Mouse (Mus musculus) stomach, postnatal 0 days (tissue): ENCODE measurements at regions not wholly inside any gene's neighbourhood (a gene's known extent, or its start where the extent isn't known, plus 50 kb on each side); places are given as distances from the start of the nearest gene placed in this dataset.
A peak's percentile ranks its signal among the peaks of the same experiment; 100 is the strongest.

Source experiments
- ATAC-seq: fragments of 200-750 bp; cut with Nextera tagmentation; 2 replicates; pipeline ENCODE4 v1.8.0; 2017; ENCODE audit not compliant: low FRiP score, low TSS enrichment
- DNase-seq: peaks from one replicate; pipeline ENCODE4 v3.0.0-alpha.2; 2016; ENCODE audit warnings: low spot score
- H3K27ac ChIP-seq: fragments of 300-500 bp; sonication (generic); replicated peaks from 2 replicates; pipeline ENCODE4 v1.5.1; 2014; ENCODE audit warnings: mild to moderate bottlenecking, control low read depth
- H3K27me3 ChIP-seq: fragments of 300-500 bp; sonication (generic); 2 replicates; pipeline ENCODE4 v1.6.1; 2014; ENCODE audit warnings: low read length; ENCODE audit not compliant: control insufficient read depth, insufficient read depth
- H3K36me3 ChIP-seq: fragments of 300-500 bp; sonication (generic); 2 replicates; pipeline ENCODE4 v1.6.1; 2014; ENCODE audit warnings: low read length, mixed read lengths; ENCODE audit not compliant: control insufficient read depth, insufficient read depth
- H3K4me1 ChIP-seq: fragments of 300-500 bp; sonication (generic); replicated peaks from 2 replicates; pipeline ENCODE4 v1.6.1; 2014; ENCODE audit warnings: antibody characterized with exemption; ENCODE audit not compliant: control insufficient read depth, insufficient read depth
- H3K4me2 ChIP-seq: fragments of 300-500 bp; sonication (generic); replicated peaks from 2 replicates; pipeline ENCODE4 v1.6.1; 2014; ENCODE audit warnings: low read depth, mild to moderate bottlenecking, control low read depth, moderate library complexity
- H3K4me3 ChIP-seq: fragments of 300-500 bp; sonication (generic); 2 replicates; pipeline ENCODE4 v1.5.1; 2014; ENCODE audit warnings: low read depth, low read length, control low read depth
- H3K9ac ChIP-seq: fragments of 300-500 bp; sonication (generic); 2 replicates; pipeline ENCODE4 v1.6.1; 2014; ENCODE audit warnings: mild to moderate bottlenecking, low read length, control low read depth, mixed read lengths
- H3K9me3 ChIP-seq: fragments of 300-500 bp; sonication (generic); 2 replicates; pipeline ENCODE4 v1.6.1; 2016; ENCODE audit warnings: low read length; ENCODE audit not compliant: control insufficient read depth
- CTCF ChIP-seq: IDR thresholded peaks from 2 replicates; pipeline ENCODE4 v1.5.1; 2016; ENCODE audit warnings: antibody characterized with exemption, low read depth, mild to moderate bottlenecking, moderate library complexity
- EP300 ChIP-seq: optimal IDR thresholded peaks from 2 replicates; pipeline ENCODE3; 2016; ENCODE audit warnings: antibody characterized with exemption
- whole genome bisulfite sequencing: fragments of 180-500 bp; shearing (Covaris S2); extraction: QIAGEN DNeasy Blood & Tissue Kit; methylation state at CpG from one replicate; pipeline ENCODE4 v1.1.7; 2014; 5-methylcytosine and 5-hydroxymethylcytosine counted together

- 20% methylated on average over 3 of the region's 3 CpGs for WGBS
- TF ChIP-seq CTCF (no peak), EP300 (no peak)
- Histone ChIP-seq H3K4me1 (no peaks in the 10 kb centered on the region), H3K4me2 (no peak overlapping the region), H3K9ac (no peak overlapping the region), H3K27me3 (no peaks in the 10 kb centered on the region), H3K36me3 (no peaks in the 10 kb centered on the region), H3K9me3 (no peaks in the 10 kb centered on the region), H3K27ac (no peak overlapping the region), H3K4me3 (no peak overlapping the region)
- ATAC-seq (no peak), DNase-seq (no peak)
Measured at GRCm38 (mm10) chr8:46920071-46920470, 66.6 kb upstream of the Enpp6 start.

- TF ChIP-seq EP300 (no peak), CTCF (no peak)
- no peaks in the 10 kb centered on the region for H3K36me3 ChIP-seq
- H3K27me3 ChIP-seq: no peaks in the 10 kb centered on the region
- H3K27ac ChIP-seq: no peak overlapping the region
- no peaks in the 10 kb centered on the region for H3K4me1 ChIP-seq
- no peaks in the 10 kb centered on the region for H3K9me3 ChIP-seq
- 0 out of 2 replicates have a peak, but pooled peaks have one; percentile 24 for ATAC-seq
- H3K4me2 ChIP-seq: no peak overlapping the region
- WGBS: 73% methylated on average over 11 of the region's 11 CpGs
- no peak overlapping the region for H3K4me3 ChIP-seq
- no peak for DNase-seq
- no peak overlapping the region for H3K9ac ChIP-seq
Measured at GRCm38 (mm10) chr8:46921075-46921474, 65.6 kb upstream of the Enpp6 start.

GRCm38 (mm10) chr8:46921585-46921984 lies 65.1 kb upstream of the Enpp6 start:
- Histone ChIP-seq H3K36me3 (no peaks in the 10 kb centered on the region), H3K9me3 (no peaks in the 10 kb centered on the region), H3K27ac (no peak overlapping the region), H3K4me2 (no peak overlapping the region), H3K4me3 (no peak overlapping the region), H3K9ac (no peak overlapping the region), H3K27me3 (no peaks in the 10 kb centered on the region), H3K4me1 (no peaks in the 10 kb centered on the region)
- WGBS: 89% methylated on average over 7 of the region's 7 CpGs
- TF ChIP-seq CTCF (no peak), EP300 (no peak)
- no peak for ATAC-seq
- DNase-seq: no peak

- DNase-seq: no peak
- H3K27me3 ChIP-seq: no peaks in the 10 kb centered on the region
- 60% methylated on average over 13 of the region's 13 CpGs for WGBS
- TF ChIP-seq CTCF (no peak), EP300 (no peak)
- no peaks in the 10 kb centered on the region for H3K36me3 ChIP-seq
- no peak overlapping the region for H3K4me3 ChIP-seq
- H3K4me2 ChIP-seq: no peak overlapping the region
- no peaks in the 10 kb centered on the region for H3K4me1 ChIP-seq
- no peak overlapping the region for H3K9ac ChIP-seq
- no peaks in the 10 kb centered on the region for H3K9me3 ChIP-seq
- no peak for ATAC-seq
- no peak overlapping the region for H3K27ac ChIP-seq
Measured at GRCm38 (mm10) chr8:46924787-46925548, 61.7 kb upstream of the Enpp6 start.

- TF ChIP-seq EP300 (no peak), CTCF (no peak)
- ATAC-seq: no peak; the same call in 1 of the 2 replicates
- Histone ChIP-seq H3K9ac (no peak overlapping the region), H3K27ac (no peak overlapping the region), H3K36me3 (no peaks in the 10 kb centered on the region), H3K4me1 (no peaks in the 10 kb centered on the region), H3K9me3 (no peaks in the 10 kb centered on the region), H3K4me2 (no peak overlapping the region), H3K27me3 (no peaks in the 10 kb centered on the region), H3K4me3 (no peak overlapping the region)
- WGBS: 65% methylated on average over 6 of the region's 6 CpGs
- no peak for DNase-seq
Measured at GRCm38 (mm10) chr8:46928718-46929117, 58.0 kb upstream of the Enpp6 start.

- H3K4me3 ChIP-seq: no peak overlapping the region
- TF ChIP-seq EP300: no peak
- no peak for TF ChIP-seq CTCF
- WGBS: 84% methylated on average over 6 of the region's 6 CpGs
- no peaks in the 10 kb centered on the region for H3K27me3 ChIP-seq
- no peak for ATAC-seq
- no peaks in the 10 kb centered on the region for H3K4me1 ChIP-seq
- no peak overlapping the region for H3K4me2 ChIP-seq
- DNase-seq: no peak
- H3K9ac ChIP-seq: no peak overlapping the region
- no peak overlapping the region for H3K27ac ChIP-seq
- no peaks in the 10 kb centered on the region for H3K9me3 ChIP-seq
- H3K36me3 ChIP-seq: no peaks in the 10 kb centered on the region
Measured at GRCm38 (mm10) chr8:46929678-46930077, 57.0 kb upstream of the Enpp6 start.
